Mouse (Mus musculus): ENCODE data around the gene Cgas. TPM values are rescaled to one million over a fixed set of nuclear protein-coding genes. Genes with fewer than 3 reads are reported as not detected.

Gene Cgas
- polyA plus RNA-seq, 1 experiment: 0.79 TPM

DNA sequence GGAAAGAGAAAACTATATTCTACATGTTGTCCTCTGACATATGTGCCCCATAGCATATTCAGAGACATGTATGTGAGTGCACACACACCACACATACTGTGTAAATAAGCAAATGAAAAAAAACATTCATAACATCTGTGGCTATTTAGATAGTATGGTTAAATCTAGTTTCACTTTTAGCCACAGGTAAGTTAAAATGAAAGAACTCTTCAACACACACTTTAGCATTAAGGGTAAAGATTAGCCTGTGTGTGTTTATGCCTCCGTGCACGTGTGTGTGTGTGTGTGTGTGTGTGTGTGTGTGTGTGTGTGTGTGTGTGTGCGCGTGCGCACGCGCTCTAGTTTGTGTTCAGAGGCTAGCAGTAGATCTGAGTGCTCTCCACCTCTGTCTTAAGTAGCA is 41.4 kb downstream of the Cgas start:
- H3K36me3 ChIP-seq (ENCODE audit: control insufficient read depth, insufficient read depth, low read length): no peaks in the 10 kb centered on the region

GRCm38 (mm10) chr9:78400570-78400969 is 42.5 kb downstream of the Cgas start:
- H3K27ac ChIP-seq (ENCODE audit: insufficient read depth, low read length): no peak overlapping the region
- H3K27me3 ChIP-seq (ENCODE audit: control insufficient read depth, insufficient read depth, low read length): peaks cover 10% of the 10 kb centered on the region
- H3K4me3 ChIP-seq (ENCODE audit: extremely low read depth, insufficient read depth, insufficient read length): no peak overlapping the region
- peaks cover 7% of the 10 kb centered on the region for H3K4me1 ChIP-seq (ENCODE audit: control insufficient read depth, insufficient read depth, insufficient read length)
- WGBS: 81% methylated on average over 5 of the region's 5 CpGs
- TF ChIP-seq CTCF (IDR thresholded peaks at IDR 0.05; ENCODE audit: extremely low read depth, insufficient read depth, insufficient read length, insufficient replicate concordance) (no peak), POLR2A (IDR thresholded peaks at IDR 0.05; ENCODE audit: low read depth, low read length) (no peak)
- no peaks in the 10 kb centered on the region for H3K36me3 ChIP-seq (ENCODE audit: control insufficient read depth, insufficient read depth, low read length)
- DNase-seq (ENCODE audit: low read depth in 1 of 2, low spot score in 2 of 2): no peak

More for the DNA sequence above, 41.4 kb downstream of the Cgas start:
- H3K4me3 ChIP-seq (ENCODE audit: extremely low read depth, insufficient read depth, insufficient read length): no peak overlapping the region
- no peak for DNase-seq (ENCODE audit: low read depth in 1 of 2, low spot score in 2 of 2)
- WGBS: 90% methylated on average over 7 of the region's 7 CpGs
- peaks cover 2% of the 10 kb centered on the region; the same call in 1 of the 2 replicates for H3K27me3 ChIP-seq (ENCODE audit: control insufficient read depth, insufficient read depth, low read length)
- H3K4me1 ChIP-seq (ENCODE audit: control insufficient read depth, insufficient read depth, insufficient read length): no peaks in the 10 kb centered on the region
- H3K27ac ChIP-seq (ENCODE audit: insufficient read depth, low read length): no peak overlapping the region
- TF ChIP-seq POLR2A (IDR thresholded peaks at IDR 0.05; ENCODE audit: low read depth, low read length) (no peak), CTCF (IDR thresholded peaks at IDR 0.05; ENCODE audit: extremely low read depth, insufficient read depth, insufficient read length, insufficient replicate concordance) (no peak)

DNA sequence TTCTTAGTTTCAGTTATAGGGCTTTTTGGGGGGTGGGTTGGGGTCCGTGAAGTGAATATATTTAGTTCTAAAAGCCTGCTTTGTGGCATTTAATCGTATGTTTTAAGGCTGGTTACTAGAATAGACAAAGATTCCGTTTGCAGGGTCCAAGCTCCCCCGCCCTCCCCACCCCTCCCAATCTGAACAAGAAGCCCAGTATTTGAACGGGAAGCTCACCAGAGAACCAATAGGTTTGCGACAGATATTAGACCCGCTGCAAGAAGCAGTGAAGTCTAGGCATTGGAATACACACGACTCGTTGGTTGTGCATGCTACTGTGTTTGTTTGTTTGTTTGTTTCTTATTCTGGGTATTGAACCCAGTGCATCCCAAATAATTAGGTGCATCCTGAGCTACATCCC is 46.5 kb downstream of the Cgas start:
- H3K27me3 ChIP-seq (ENCODE audit: control insufficient read depth, insufficient read depth, low read length): peaks cover 12% of the 10 kb centered on the region

DNA sequence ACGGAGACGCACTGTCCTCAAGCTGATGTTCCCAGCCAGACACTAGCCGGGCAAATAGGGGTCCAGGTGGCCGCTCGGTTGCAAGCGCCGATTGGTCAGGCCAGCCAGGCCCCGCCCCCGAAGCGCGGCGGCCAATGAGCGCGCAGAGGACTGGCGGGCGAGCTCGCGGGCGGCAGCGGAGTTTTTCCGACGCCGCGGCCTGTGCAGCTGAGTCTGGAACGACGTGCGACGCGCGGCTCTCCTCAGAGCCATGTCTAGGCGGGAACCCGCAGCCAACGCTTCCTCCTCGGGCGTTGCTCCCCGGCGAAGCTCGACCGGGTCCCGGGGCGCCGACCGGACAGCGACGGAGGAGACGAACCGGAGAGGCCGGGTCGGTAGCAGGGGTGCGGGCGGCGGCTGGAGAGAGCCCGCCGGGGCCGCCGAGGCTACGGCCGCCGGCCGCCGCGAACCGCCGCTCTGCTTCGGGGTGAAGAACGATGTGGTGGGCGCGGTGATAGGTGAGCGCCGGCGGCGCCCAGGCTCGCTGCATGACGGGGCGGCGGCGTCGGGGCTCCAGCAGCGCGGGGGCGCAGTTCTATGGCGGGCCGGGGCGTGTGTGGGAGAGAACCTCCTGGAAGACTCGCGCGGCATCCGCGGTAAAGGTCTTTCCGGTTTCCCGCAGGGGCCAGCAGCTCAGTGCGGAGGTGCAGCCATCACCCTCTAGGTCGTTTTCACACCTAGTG is 47.2 kb downstream of the Cgas start, which contains the start of gene Ddx43:
Ddx43 (plus strand) TSS at position 148 of the 722 bp plus-strand sequence.
- peak within 1 kb of the TSS; percentile 58; the same call in 1 of the 2 replicates for H3K4me3 ChIP-seq (ENCODE audit: extremely low read depth, insufficient read depth, insufficient read length)
- DNase-seq (ENCODE audit: low read depth in 1 of 2, low spot score in 2 of 2): peak in 1 of 2 experiments; percentile 24
- 2% methylated on average over 92 of the region's 93 CpGs for WGBS
- H3K36me3 ChIP-seq (ENCODE audit: control insufficient read depth, insufficient read depth, low read length): no peaks in the 10 kb centered on the region
- peaks cover 12% of the 10 kb centered on the region for H3K27me3 ChIP-seq (ENCODE audit: control insufficient read depth, insufficient read depth, low read length)
- H3K27ac ChIP-seq (ENCODE audit: insufficient read depth, low read length): no peak within 1 kb of the TSS
- no peak for TF ChIP-seq POLR2A (IDR thresholded peaks at IDR 0.05; ENCODE audit: low read depth, low read length)
- no peak for TF ChIP-seq CTCF (IDR thresholded peaks at IDR 0.05; ENCODE audit: extremely low read depth, insufficient read depth, insufficient read length, insufficient replicate concordance)
- H3K4me1 ChIP-seq (ENCODE audit: control insufficient read depth, insufficient read depth, insufficient read length): peaks cover 8% of the 10 kb centered on the region

More for the DNA sequence above, 46.5 kb downstream of the Cgas start:
- Histone ChIP-seq H3K27ac (ENCODE audit: insufficient read depth, low read length) (no peak overlapping the region), H3K36me3 (ENCODE audit: control insufficient read depth, insufficient read depth, low read length) (no peaks in the 10 kb centered on the region), H3K4me1 (ENCODE audit: control insufficient read depth, insufficient read depth, insufficient read length) (peaks cover 8% of the 10 kb centered on the region), H3K4me3 (ENCODE audit: extremely low read depth, insufficient read depth, insufficient read length) (no peak overlapping the region)
- WGBS: 65% methylated on average over 9 of the region's 9 CpGs
- DNase-seq (ENCODE audit: low read depth in 1 of 2, low spot score in 2 of 2): no peak
- TF ChIP-seq CTCF (IDR thresholded peaks at IDR 0.05; ENCODE audit: extremely low read depth, insufficient read depth, insufficient read length, insufficient replicate concordance) (no peak), POLR2A (IDR thresholded peaks at IDR 0.05; ENCODE audit: low read depth, low read length) (no peak)

DNA sequence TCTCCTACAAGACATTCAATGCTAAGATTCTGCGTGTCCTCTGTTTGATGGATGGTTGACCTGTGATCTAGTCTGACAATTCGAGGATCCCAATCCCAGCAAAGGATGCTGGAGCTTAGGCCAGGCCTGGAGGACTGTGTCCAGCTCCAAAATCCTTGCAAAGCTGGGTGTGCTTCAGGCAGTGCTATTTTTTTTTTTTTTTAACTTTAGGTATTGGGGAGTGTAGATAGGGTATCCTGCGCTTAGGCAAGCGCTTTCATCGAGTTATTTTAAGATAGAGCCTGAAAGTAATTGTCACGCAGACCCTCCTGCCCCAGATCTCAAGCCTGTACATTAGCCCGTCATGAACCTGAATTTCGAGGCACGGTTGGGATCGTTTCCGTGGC is 47.8 kb downstream of the Cgas start:
- H3K27me3 ChIP-seq (ENCODE audit: control insufficient read depth, insufficient read depth, low read length): peaks cover 12% of the 10 kb centered on the region
- WGBS: 40% methylated on average over 11 of the region's 11 CpGs

DNA sequence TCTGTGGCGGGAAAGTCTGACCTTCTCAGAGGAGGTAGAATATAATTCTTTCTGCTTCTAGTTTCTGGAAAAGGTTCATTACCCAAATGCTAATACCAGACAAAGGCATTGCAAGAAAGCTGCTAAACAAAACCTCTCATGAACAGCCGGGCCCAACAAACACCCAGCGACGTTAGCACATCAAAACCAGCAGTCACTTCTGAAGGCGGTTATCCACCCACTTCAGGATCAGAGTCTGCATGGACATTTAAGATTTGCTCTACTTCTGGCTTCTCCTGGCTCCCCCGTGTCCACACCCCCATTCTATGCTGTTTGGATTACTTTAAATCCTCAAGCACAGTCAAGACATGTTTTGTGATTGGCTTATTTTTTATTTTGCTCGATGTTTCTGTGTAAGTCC is 48.4 kb downstream of the Cgas start:
- peaks cover 8% of the 10 kb centered on the region for H3K4me1 ChIP-seq (ENCODE audit: control insufficient read depth, insufficient read depth, insufficient read length)

More for the DNA sequence above, 47.8 kb downstream of the Cgas start:
- H3K4me1 ChIP-seq (ENCODE audit: control insufficient read depth, insufficient read depth, insufficient read length): peaks cover 8% of the 10 kb centered on the region
- H3K4me3 ChIP-seq (ENCODE audit: extremely low read depth, insufficient read depth, insufficient read length): peak overlapping the region; percentile 58; the same call in 1 of the 2 replicates
- no peaks in the 10 kb centered on the region for H3K36me3 ChIP-seq (ENCODE audit: control insufficient read depth, insufficient read depth, low read length)
- H3K27ac ChIP-seq (ENCODE audit: insufficient read depth, low read length): no peak overlapping the region
- no peak for TF ChIP-seq CTCF (IDR thresholded peaks at IDR 0.05; ENCODE audit: extremely low read depth, insufficient read depth, insufficient read length, insufficient replicate concordance)
- no peak for TF ChIP-seq POLR2A (IDR thresholded peaks at IDR 0.05; ENCODE audit: low read depth, low read length)
- DNase-seq (ENCODE audit: low read depth in 1 of 2, low spot score in 2 of 2): no peak

GRCm38 (mm10) chr9:78393741-78394140 is 49.3 kb downstream of the Cgas start:
- DNase-seq (ENCODE audit: low read depth in 1 of 2, low spot score in 2 of 2): no peak
- Histone ChIP-seq H3K27ac (ENCODE audit: insufficient read depth, low read length) (no peak overlapping the region), H3K4me1 (ENCODE audit: control insufficient read depth, insufficient read depth, insufficient read length) (peaks cover 8% of the 10 kb centered on the region), H3K27me3 (ENCODE audit: control insufficient read depth, insufficient read depth, low read length) (peaks cover 12% of the 10 kb centered on the region), H3K36me3 (ENCODE audit: control insufficient read depth, insufficient read depth, low read length) (no peaks in the 10 kb centered on the region), H3K4me3 (ENCODE audit: extremely low read depth, insufficient read depth, insufficient read length) (no peak overlapping the region)
- 88% methylated on average over 10 of the region's 10 CpGs for WGBS
- TF ChIP-seq CTCF (IDR thresholded peaks at IDR 0.05; ENCODE audit: extremely low read depth, insufficient read depth, insufficient read length, insufficient replicate concordance) (no peak), POLR2A (IDR thresholded peaks at IDR 0.05; ENCODE audit: low read depth, low read length) (no peak)

More for the DNA sequence above, 48.4 kb downstream of the Cgas start:
- Histone ChIP-seq H3K27ac (ENCODE audit: insufficient read depth, low read length) (no peak overlapping the region), H3K36me3 (ENCODE audit: control insufficient read depth, insufficient read depth, low read length) (no peaks in the 10 kb centered on the region), H3K27me3 (ENCODE audit: control insufficient read depth, insufficient read depth, low read length) (peaks cover 12% of the 10 kb centered on the region), H3K4me3 (ENCODE audit: extremely low read depth, insufficient read depth, insufficient read length) (no peak overlapping the region)
- no peak for TF ChIP-seq CTCF (IDR thresholded peaks at IDR 0.05; ENCODE audit: extremely low read depth, insufficient read depth, insufficient read length, insufficient replicate concordance)
- no peak for TF ChIP-seq POLR2A (IDR thresholded peaks at IDR 0.05; ENCODE audit: low read depth, low read length)
- 72% methylated on average over 7 of the region's 7 CpGs for WGBS
- no peak for DNase-seq (ENCODE audit: low read depth in 1 of 2, low spot score in 2 of 2)

Measured in spleen, adult 2 months (tissue).